Mouse (Mus musculus) mouse embryonic stem cell (cell line): ENCODE results near the gene 1700019D03Rik.
"Not testable (repeated sequence)": the region's sequence is repeated elsewhere in the genome, so short reads cannot be mapped to it uniquely, and the experiment has no call there.

Experiments used
- in situ Hi-C, 2 experiments: fragments of 300-500 bp; cut with MboI; formaldehyde crosslinking; loops; 1 replicate in 1 of 2; 3 replicates in 1 of 2; pipeline ENCODE4 v1.14.3; 2019 to 2020; ENCODE audit warnings: low sequenced_read_pairs in 2 of 2, low pct_unique_long_range_greater_than_20kb in 1 of 2, mixed read lengths in 1 of 2; ENCODE audit not compliant: unreplicated experiment in 1 of 2

Gene 1700019D03Rik

GRCm38 (mm10) chr1:52964581-52964980, 55.4 kb downstream of the 1700019D03Rik start:
- in situ Hi-C loops, result loop anchor here (10.0 to 25.0 kb wide), 3 partner anchors 227 to 330 kb away; partner anchors contain the start of genes Nemp2 (in 2 of the 2) and Mfsd6 (in 1 of the 2)

DNA sequence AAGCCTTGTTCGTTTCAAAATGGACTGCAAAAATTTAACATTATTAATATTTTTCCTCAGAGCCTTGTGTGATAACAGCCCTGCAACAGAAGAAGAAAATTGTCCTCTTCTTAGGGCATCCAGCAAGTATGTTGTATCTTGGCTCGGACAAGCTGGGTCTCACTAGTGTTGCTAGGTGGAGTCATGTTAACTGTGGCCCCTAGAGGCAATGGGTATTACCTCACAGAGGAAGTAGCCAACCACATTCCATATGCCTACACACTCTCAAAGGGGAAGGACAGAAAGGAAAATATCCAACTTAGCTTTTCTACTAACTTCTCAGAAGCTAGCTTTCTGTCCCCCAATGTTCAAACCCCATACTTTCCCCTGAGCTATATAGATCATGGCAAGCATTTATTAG, 56.9 kb downstream of the 1700019D03Rik start:
- in situ Hi-C loops, result loop anchor here (10.0 to 25.0 kb wide), 3 partner anchors 226 to 328 kb away; partner anchors contain the start of genes Nemp2 (in 2 of the 2) and Mfsd6 (in 1 of the 2)

GRCm38 (mm10) chr1:52960191-52960590, 59.8 kb downstream of the 1700019D03Rik start:
- in situ Hi-C loops, result loop anchor here (10.0 to 25.0 kb wide), 3 partner anchors 223 to 325 kb away; partner anchors contain the start of genes Nemp2 (in 2 of the 2) and Mfsd6 (in 1 of the 2)

- in situ Hi-C loops, result loop anchor here (25.0 kb wide), 2 partner anchors 219 to 319 kb away; partner anchors contain the start of genes Mfsd6 (in 1 of the 2) and Nemp2 (in 1 of the 2)
Observed at GRCm38 (mm10) chr1:52956746-52957145, 63.2 kb downstream of the 1700019D03Rik start.

GRCm38 (mm10) chr1:52955102-52955501, 64.9 kb downstream of the 1700019D03Rik start:
- in situ Hi-C loops, result loop anchor here (25.0 kb wide), 2 partner anchors 218 to 318 kb away; partner anchors contain the start of genes Mfsd6 (in 1 of the 2) and Nemp2 (in 1 of the 2)

GRCm38 (mm10) chr1:52954456-52954855, 65.5 kb downstream of the 1700019D03Rik start:
- in situ Hi-C loops, result loop anchor here (25.0 kb wide), 2 partner anchors 217 to 317 kb away; partner anchors contain the start of genes Mfsd6 (in 1 of the 2) and Nemp2 (in 1 of the 2)

GRCm38 (mm10) chr1:52953548-52953947, 66.4 kb downstream of the 1700019D03Rik start:
- in situ Hi-C loops, result loop anchor here (25.0 kb wide), 2 partner anchors 216 to 316 kb away; partner anchors contain the start of genes Mfsd6 (in 1 of the 2) and Nemp2 (in 1 of the 2)

DNA sequence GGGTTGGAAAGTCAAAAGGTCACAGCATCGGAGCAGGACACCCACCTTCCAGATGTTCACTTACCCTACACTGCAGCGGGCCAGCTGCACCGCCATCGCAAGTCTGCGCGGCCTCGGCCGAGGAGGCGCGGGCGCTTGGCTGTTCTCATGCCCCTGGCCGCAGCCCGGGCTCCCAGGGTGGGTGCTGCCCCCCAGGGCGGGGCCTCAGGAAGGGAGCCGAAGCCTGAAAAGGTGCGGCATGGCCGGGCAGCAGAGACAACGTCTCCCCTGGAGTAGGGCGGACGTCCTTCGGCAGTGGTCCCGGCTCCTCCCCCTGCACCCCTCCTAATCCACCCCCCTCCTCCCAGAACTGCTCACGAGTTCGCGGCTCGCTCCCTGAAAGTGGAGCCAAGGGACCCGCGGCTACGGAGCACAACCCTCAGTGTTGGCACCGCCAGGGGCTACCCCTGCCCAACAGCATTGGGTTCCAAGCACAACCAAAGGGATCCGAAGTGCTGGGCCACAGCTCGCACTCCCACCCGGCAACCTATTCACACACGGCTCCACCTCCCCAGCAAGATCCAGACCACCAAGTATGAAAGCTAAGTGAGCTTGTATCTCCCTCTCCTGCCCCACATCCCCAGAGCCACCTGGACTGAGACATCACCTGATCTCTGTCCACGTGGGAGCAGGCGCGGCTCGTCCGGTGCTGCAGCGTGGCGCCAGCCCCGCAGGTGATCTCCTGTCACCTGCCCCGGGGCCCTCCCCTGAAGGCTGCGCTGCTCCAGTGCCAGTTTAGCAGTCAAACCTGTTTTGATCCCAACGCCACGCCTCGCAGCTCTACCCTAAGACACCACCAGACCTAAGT, 67.2 kb downstream of the 1700019D03Rik start:
- in situ Hi-C loops, result loop anchor here (25.0 kb wide), 2 partner anchors 215 to 315 kb away; partner anchors contain the start of genes Mfsd6 (in 1 of the 2) and Nemp2 (in 1 of the 2)

GRCm38 (mm10) chr1:52952143-52952542, 67.8 kb downstream of the 1700019D03Rik start:
- in situ Hi-C loops, result loop anchor here (25.0 kb wide), 2 partner anchors 215 to 315 kb away; partner anchors contain the start of genes Mfsd6 (in 1 of the 2) and Nemp2 (in 1 of the 2)

DNA sequence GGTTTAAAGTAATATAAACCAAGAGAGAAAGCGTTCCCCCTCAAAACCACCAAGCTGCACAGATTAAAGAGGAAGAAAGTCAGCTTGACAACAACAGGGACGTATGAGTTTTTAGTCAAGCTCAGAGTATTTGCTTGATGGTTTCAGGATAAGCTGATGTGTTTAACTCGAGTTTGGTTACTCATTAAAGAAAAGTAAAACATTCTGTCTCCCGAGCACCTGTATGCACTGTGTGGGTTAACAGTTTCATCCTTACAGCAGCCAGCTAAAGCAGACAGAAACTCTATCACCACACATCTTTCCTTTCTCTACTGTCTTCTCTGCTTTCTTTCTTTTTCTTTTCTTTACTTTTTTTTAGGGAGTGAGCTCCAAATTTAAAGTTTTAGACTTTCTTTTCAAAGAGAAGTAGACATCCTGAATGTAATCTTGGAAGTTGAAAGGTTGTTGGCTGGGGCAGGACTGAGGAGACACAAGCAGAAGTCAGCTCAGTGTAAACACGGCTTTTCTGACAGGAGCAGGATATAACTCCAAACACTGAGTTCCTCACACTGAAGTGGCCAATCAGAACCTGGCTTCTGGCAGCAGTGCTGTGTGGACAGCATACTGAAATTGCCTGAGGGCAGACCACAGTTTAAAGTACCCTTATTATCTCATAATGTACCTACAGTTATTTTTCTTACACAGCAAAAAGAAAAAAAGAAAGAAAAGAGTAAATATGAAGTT, 68.7 kb downstream of the 1700019D03Rik start:
- in situ Hi-C loops, result loop anchor here (25.0 kb wide), 2 partner anchors 214 to 314 kb away; partner anchors contain the start of genes Mfsd6 (in 1 of the 2) and Nemp2 (in 1 of the 2)

DNA sequence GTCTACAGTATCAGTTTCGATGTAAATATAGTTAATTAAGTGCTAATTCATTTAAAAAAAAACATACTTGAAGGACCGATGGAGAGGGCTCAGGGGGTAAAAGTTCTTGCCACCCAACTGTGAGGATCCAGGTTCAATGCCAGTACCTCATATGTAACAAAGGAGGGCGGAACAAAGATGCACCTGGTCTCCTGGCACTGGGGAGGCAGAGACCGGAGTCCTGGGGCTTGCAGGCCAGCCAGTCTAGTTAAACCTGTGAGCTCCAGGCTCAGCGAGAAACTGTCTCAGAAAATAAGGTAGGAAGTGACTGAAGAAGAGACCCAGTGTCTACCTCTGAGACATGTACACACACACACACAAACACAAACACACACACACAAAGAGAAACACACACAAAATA, 72.1 kb downstream of the 1700019D03Rik start:
- in situ Hi-C loops, result loop anchor here in 1 of 2 experiments (25.0 kb wide), 1 partner anchor 289 kb away; no protein-coding TSS in a partner anchor

- in situ Hi-C loops, result loop anchor here in 1 of 2 experiments (25.0 kb wide), 1 partner anchor 298 kb away; no protein-coding TSS in a partner anchor
Observed at GRCm38 (mm10) chr1:52939021-52939420, 81.0 kb downstream of the 1700019D03Rik start.

GRCm38 (mm10) chr1:52934494-52934893, 85.5 kb downstream of the 1700019D03Rik start:
- in situ Hi-C loops, result loop anchor here in 1 of 2 experiments (25.0 kb wide), 1 partner anchor 303 kb away; no protein-coding TSS in a partner anchor

DNA sequence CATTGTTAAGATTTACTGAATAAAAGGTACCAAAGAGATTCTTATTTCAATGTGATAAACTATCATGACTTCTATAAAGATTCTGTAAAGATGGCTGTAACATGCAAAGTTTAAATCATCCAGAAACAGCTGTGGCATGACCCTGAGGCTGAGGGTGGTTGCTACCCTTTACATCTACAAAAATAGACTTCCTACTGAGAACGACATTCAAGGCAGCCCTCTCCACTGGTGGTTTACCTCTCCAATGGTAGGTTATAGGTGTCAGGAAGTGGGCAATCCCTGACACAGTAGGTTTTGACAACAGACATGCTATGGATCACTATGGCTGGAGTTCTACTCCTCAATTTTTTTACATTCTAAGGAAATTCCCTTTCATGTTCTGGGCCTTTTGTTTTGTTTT, 95.5 kb downstream of the 1700019D03Rik start:
- in situ Hi-C loops, result not testable (repeated sequence)

- in situ Hi-C loops, result not testable (repeated sequence)
Observed at GRCm38 (mm10) chr1:52918897-52919296, 101.1 kb downstream of the 1700019D03Rik start.

DNA sequence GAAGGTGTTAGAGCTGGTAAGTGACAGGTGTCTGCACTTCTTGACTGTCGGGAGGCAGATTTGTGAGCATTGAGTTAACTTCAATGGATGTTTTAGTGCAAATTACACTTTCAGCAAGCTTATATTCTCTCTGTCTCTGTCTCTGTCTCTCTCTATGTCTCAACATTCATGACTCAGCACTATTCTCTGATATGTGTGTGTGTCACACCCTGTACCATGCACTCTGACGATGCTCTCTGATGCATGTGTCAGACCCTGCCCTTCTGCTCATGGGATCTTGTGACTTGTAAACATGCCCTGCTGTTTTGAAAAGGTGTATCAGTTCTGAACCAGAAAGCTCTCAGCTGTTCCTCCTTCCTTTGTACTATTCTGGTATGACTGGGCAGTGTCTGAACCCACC, 103.3 kb downstream of the 1700019D03Rik start:
- in situ Hi-C loops, result no loop called here

- in situ Hi-C loops, result no loop called here
Observed at GRCm38 (mm10) chr1:52909783-52910182, 110.2 kb downstream of the 1700019D03Rik start.

GRCm38 (mm10) chr1:52884208-52884607, 135.8 kb downstream of the 1700019D03Rik start:
- in situ Hi-C loops, result no loop called here
